Mouse (Mus musculus) hindbrain, embryonic 16.5 days (tissue): Measurements from ENCODE around the gene Olfr459. TPM values are rescaled to one million over a fixed set of nuclear protein-coding genes. Genes with fewer than 3 reads are reported as not detected.

Experiments used
- ATAC-seq: fragments of 200-750 bp; cut with Nextera tagmentation; 2 replicates; pipeline ENCODE4 v1.8.0; 2017; ENCODE audit warnings: moderate TSS enrichment, moderate library complexity
- H3K27ac ChIP-seq: fragments of 300-500 bp; sonication (generic); 2 replicates; pipeline ENCODE4 v1.5.1; 2014; ENCODE audit warnings: low read depth, mild to moderate bottlenecking, control low read depth, low read length, moderate library complexity
- H3K27me3 ChIP-seq: fragments of 300-500 bp; sonication (generic); replicated peaks from 2 replicates; pipeline ENCODE4 v1.6.1; 2014; ENCODE audit warnings: low read length; ENCODE audit not compliant: control insufficient read depth, insufficient read depth
- H3K36me3 ChIP-seq: fragments of 300-500 bp; sonication (generic); 2 replicates; pipeline ENCODE4 v1.6.1; 2014; ENCODE audit warnings: mild to moderate bottlenecking, low read length, moderate library complexity, mixed read lengths; ENCODE audit not compliant: control insufficient read depth, insufficient read depth
- H3K4me1 ChIP-seq: fragments of 300-500 bp; sonication (generic); 2 replicates; pipeline ENCODE4 v1.6.1; 2014; ENCODE audit warnings: low read depth, low read length; ENCODE audit not compliant: control insufficient read depth, insufficient read depth
- H3K4me2 ChIP-seq: fragments of 300-500 bp; sonication (generic); 2 replicates; pipeline ENCODE4 v1.6.1; 2014; ENCODE audit warnings: mild to moderate bottlenecking, low read length, control low read depth, moderate library complexity
- H3K4me3 ChIP-seq: fragments of 300-500 bp; sonication (generic); 2 replicates; pipeline ENCODE4 v1.5.1; 2014; ENCODE audit warnings: mild to moderate bottlenecking, low read length, control low read depth, moderate library complexity
- H3K9ac ChIP-seq: fragments of 300-500 bp; sonication (generic); 2 replicates; pipeline ENCODE4 v1.6.1; 2014; ENCODE audit warnings: low read depth, mild to moderate bottlenecking, control low read depth, low read length, moderate library complexity
- H3K9me3 ChIP-seq: fragments of 300-500 bp; sonication (generic); 2 replicates; pipeline ENCODE4 v1.6.1; 2014; ENCODE audit warnings: mild to moderate bottlenecking, low read length, moderate library complexity; ENCODE audit not compliant: control insufficient read depth
- WGBS: fragments of 180-500 bp; shearing (Covaris S2); extraction: QIAGEN DNeasy Blood & Tissue Kit; methylation state at CpG from one replicate; pipeline ENCODE4 v1.1.7; 2014; 5-methylcytosine and 5-hydroxymethylcytosine counted together
- polyA plus RNA-seq: library from polyadenylated mRNA; unstranded; fragments of >200 nt; fragmentation: Nextera tagmentation; extraction: Ambion mirVana; gene quantifications from 2 replicates; pipeline ENCODE4 v1.2.1, GENCODE M21; 2015

The Olfr459 gene
- polyA plus RNA-seq, 1 experiment from 2014 or later = not detected

DNA sequence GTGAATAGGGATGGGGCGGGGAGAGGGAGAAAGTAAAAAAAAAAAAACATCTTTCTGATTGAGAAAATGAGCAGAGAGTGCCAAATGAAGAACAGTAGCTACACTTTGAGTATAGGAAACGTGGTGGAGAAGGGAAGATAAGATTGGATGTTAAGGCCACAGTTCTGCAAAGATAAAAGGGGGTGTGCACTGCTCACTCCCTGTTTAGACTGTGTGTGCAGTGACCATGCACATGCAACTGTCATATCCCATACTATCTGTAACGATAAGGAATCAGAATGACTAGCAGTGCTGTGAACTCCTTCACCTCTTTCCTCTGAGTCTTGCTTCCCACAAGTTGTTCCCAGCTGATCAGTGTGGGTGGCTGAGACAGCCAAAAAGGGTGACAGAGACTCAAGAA is 17.8 kb downstream of the Olfr459 start:
- no peak overlapping the region for H3K27ac ChIP-seq
- H3K36me3 ChIP-seq = no peaks in the 10 kb centered on the region
- no peak overlapping the region for H3K4me3 ChIP-seq
- no peaks in the 10 kb centered on the region for H3K27me3 ChIP-seq
- no peaks in the 10 kb centered on the region for H3K9me3 ChIP-seq
- WGBS = 79% methylated on average over 3 of the region's 3 CpGs
- H3K9ac ChIP-seq = no peak overlapping the region
- H3K4me2 ChIP-seq = no peak overlapping the region
- H3K4me1 ChIP-seq = no peaks in the 10 kb centered on the region
- ATAC-seq = no peak

DNA sequence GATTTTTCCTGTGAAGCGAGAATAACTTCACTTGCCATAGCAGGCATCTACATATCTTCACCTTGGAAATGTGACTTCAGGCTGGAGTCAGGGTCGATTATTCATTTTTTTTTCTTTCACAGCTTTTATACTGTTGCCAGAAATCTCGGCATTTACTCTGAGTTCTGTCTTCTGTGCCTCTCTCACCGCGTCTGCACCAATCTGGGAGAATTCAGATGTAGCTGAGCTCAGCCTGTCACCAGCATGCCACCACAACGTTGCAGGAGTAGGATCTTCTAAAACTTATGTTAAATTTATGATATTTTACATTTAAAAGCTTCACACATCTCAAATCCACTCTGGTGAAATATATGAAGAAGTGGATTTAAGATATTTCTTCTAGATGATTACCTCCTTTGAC is 20.4 kb downstream of the Olfr459 start:
- H3K4me3 ChIP-seq = no peak overlapping the region
- no peak overlapping the region for H3K4me2 ChIP-seq
- no peaks in the 10 kb centered on the region for H3K36me3 ChIP-seq
- ATAC-seq = no peak
- no peaks in the 10 kb centered on the region for H3K4me1 ChIP-seq
- 79% methylated on average over 6 of the region's 6 CpGs for WGBS
- H3K27me3 ChIP-seq = no peaks in the 10 kb centered on the region
- H3K9ac ChIP-seq = no peak overlapping the region
- no peak overlapping the region for H3K27ac ChIP-seq
- H3K9me3 ChIP-seq = no peaks in the 10 kb centered on the region

DNA sequence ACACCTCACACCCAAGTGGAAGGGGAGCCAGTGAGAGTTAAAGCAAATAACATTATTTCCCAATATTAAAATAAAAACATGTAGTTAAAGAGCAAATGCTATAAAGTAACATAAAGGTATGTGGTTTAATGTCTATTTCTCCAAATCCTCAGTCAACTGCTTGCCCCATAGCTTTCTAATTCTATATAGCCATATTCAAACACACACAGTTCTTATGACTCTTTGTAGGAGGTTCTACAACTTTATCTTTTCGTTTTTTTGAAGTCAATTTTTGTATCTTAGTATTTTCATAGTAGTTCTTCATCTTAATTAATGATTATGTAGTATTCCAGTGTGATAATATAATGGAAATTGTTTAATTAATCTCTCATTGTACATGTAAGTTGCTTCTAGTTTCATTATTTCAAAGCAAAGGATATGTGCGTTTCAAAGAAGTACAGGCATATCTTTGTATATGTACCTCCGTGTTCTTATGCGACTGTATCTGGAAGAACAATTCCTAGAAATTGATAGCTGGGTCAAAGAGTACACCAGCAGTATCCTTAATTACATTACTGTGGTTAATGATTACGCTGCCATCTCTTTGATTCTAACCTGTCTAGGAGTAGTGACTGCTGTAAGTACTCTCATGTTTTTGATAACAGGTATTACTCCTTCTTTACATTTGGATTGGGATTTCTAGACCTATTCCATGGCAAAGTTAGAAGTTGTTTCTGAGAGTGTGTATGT is 30.1 kb downstream of the Olfr459 start:
- H3K4me3 ChIP-seq = no peak overlapping the region
- H3K27me3 ChIP-seq = no peaks in the 10 kb centered on the region
- no peaks in the 10 kb centered on the region for H3K4me1 ChIP-seq
- WGBS = 75% methylated on average over 5 of the region's 5 CpGs
- no peak for ATAC-seq
- H3K27ac ChIP-seq = no peak overlapping the region
- no peaks in the 10 kb centered on the region for H3K9me3 ChIP-seq
- H3K4me2 ChIP-seq = no peak overlapping the region
- H3K36me3 ChIP-seq = no peaks in the 10 kb centered on the region
- no peak overlapping the region for H3K9ac ChIP-seq

DNA sequence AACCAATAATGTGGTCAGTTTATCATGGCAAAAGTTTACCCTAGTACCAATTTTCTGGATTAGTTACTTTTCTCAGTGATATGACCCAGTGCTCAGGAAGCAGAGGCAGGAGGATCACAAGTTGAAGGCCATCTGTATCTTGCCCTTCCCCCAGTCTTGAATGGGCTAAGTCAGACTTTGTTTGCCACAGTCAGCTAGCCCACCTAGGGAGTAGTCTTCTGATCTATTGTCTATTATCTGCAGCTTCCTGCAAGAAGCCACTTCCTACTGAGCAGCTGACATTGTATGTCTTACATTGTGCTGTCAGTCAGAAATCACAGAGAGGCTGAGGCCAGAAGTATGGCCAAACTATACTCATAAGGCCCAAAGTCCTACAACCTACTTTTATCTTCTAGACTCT is 33.9 kb downstream of the Olfr459 start:
- H3K4me1 ChIP-seq = no peaks in the 10 kb centered on the region
- H3K9ac ChIP-seq = no peak overlapping the region
- no peak overlapping the region for H3K4me2 ChIP-seq
- no peaks in the 10 kb centered on the region for H3K36me3 ChIP-seq
- no peak overlapping the region for H3K27ac ChIP-seq
- no peak overlapping the region for H3K4me3 ChIP-seq
- no peak for ATAC-seq
- H3K27me3 ChIP-seq = no peaks in the 10 kb centered on the region
- H3K9me3 ChIP-seq = no peaks in the 10 kb centered on the region

DNA sequence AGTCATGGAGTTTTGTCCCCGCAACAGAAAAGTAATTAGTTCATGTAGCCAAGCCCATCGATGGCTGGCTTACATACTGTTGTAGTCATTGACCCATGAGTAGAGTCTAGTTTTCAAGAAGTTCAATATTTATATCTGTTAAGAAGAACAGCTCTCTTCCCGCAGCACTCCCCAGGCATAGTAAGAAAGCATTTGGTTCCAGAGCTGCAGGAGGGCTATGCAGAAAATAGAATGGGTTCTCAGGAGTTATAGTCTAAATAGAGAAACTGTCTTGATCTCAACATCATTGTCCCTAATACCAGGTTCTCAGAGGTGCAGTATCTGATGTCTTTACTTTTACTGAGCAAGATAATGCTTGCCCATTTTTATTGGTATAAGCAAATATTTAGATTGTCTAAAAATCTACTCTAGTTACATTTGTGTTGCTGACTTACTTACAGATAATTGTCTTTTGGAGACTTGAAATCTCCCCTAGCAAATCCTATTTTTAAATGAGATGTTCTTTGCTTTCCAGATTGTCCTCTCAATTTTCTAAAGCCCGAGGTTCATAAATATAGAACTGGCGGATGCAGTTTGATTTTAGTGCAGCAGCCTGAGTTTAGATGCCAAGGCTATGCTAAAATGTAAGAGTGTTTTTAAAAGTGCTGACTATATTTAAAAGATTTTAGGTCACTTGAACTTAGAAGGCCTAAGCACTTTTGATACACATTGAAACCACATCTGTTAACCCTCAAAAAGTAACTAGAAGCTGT is 40.1 kb downstream of the Olfr459 start:
- Histone ChIP-seq H3K27ac (no peak overlapping the region), H3K27me3 (no peaks in the 10 kb centered on the region), H3K4me2 (no peak overlapping the region), H3K36me3 (no peaks in the 10 kb centered on the region), H3K9ac (no peak overlapping the region), H3K4me1 (no peaks in the 10 kb centered on the region), H3K9me3 (no peaks in the 10 kb centered on the region), H3K4me3 (no peak overlapping the region)
- ATAC-seq = no peak
- WGBS = 93% methylated on average over 5 of the region's 5 CpGs

DNA sequence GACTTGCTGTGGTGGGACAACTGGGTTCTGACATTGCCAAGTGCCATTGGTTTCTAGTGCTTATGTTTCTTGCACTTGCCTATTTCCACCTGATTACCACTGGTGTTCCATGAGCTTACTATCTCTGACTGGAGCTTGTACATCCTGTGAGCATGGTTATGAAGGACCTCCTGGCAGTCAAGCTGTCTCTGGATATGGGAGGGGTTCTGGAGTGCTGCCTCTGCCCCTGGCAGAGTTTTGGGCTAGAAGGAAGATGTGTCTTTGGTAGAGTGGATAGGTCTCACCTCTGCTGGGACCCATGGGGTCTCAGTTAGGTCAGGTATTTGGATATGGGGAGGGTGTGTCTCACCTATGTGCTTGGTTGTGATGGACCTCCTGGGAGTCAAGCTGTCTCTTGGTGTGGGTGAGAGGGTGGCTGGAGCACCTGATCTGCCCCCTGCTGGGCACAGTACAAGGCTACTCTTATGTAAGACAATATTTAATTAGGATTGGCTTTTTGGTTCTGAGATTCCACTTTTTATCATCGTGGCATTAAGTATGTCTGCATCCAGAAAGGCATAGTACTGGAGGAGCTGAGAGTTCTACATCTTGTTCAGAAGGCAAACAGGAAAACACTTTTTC is 46.9 kb downstream of the Olfr459 start:
- H3K4me3 ChIP-seq = no peak overlapping the region
- no peaks in the 10 kb centered on the region for H3K9me3 ChIP-seq
- H3K4me2 ChIP-seq = no peak overlapping the region
- no peak overlapping the region for H3K27ac ChIP-seq
- 90% methylated on average over 1 of the region's 1 CpGs for WGBS
- no peak overlapping the region for H3K9ac ChIP-seq
- no peaks in the 10 kb centered on the region for H3K4me1 ChIP-seq
- no peaks in the 10 kb centered on the region for H3K27me3 ChIP-seq
- no peaks in the 10 kb centered on the region for H3K36me3 ChIP-seq
- ATAC-seq = no peak

DNA sequence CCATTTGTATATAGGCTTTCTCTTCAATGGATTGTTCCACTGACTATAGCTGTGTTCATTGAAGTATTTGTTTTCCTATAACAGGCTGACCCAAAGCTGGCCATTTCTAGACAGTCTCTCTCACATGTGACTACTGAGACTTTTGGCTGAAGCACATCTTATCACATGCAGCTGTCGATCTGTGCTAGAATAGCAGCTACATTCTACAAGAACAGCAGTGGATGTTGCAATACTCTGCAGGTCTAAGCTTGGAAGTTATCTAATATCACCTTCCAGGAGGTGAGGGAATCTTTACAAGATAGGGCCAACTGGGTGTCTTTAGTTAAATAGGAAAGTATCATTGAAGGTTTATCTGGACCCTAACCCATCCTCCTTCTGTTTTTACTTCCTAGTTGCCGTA is 53.5 kb downstream of the Olfr459 start:
- H3K4me2 ChIP-seq = no peak overlapping the region
- no peak overlapping the region for H3K4me3 ChIP-seq
- no peak overlapping the region for H3K27ac ChIP-seq
- H3K36me3 ChIP-seq = no peaks in the 10 kb centered on the region
- H3K27me3 ChIP-seq = no peaks in the 10 kb centered on the region
- H3K4me1 ChIP-seq = no peaks in the 10 kb centered on the region
- 89% methylated on average over 2 of the region's 2 CpGs for WGBS
- H3K9me3 ChIP-seq = no peaks in the 10 kb centered on the region
- no peak overlapping the region for H3K9ac ChIP-seq
- no peak for ATAC-seq

Other genes with a start within 250 kb of the Olfr459 start
- 39.4 and 46.6 TPM in 2 replicates for gene Ephb6, start 169.7 kb downstream of the Olfr459 start, polyA plus RNA-seq
- gene Trpv6, start 138.8 kb downstream of the Olfr459 start, polyA plus RNA-seq = 0.61 and 1.2 TPM in 2 replicates
- not detected in 2 replicates for gene Trpv5, start 94.4 kb downstream of the Olfr459 start, polyA plus RNA-seq
- not detected in 2 replicates for gene Llcfc1, start 90.7 kb downstream of the Olfr459 start, polyA plus RNA-seq
- 0.25 and 0.50 TPM in 2 replicates for gene Kel, start 70.8 kb downstream of the Olfr459 start, polyA plus RNA-seq
- gene Pip, start 72.4 kb upstream of the Olfr459 start, polyA plus RNA-seq = not detected in 2 replicates
- gene Sval2, start 77.8 kb upstream of the Olfr459 start, polyA plus RNA-seq = not detected in 2 replicates
- gene Sval1, start 176.5 kb upstream of the Olfr459 start, polyA plus RNA-seq = not detected in 2 replicates
- not detected in 2 replicates for gene Sval3, start 193.0 kb upstream of the Olfr459 start, polyA plus RNA-seq